Mouse (Mus musculus) frontal cortex, adult 2 months (tissue): Measurements from ENCODE around the gene Immp2l. TPM values are rescaled to one million over a fixed set of nuclear protein-coding genes. Genes with fewer than 3 reads are reported as not detected.

Experiments
- DNase-seq, 2 experiments: peaks; one replicate each; pipeline ENCODE4 v3.0.0; 2022; ENCODE audit warnings: low spot score in 1 of 2; ENCODE audit errors: extremely low spot score in 1 of 2
- polyA plus RNA-seq: library from polyadenylated mRNA; depleted of rRNA; stranded (reverse); fragments of >200 nt; gene quantifications from 2 replicates; pipeline ENCODE4 v1.2.3, GENCODE M21; 2012

Gene Immp2l
- polyA plus RNA-seq, 1 experiment = 7.7 TPM

DNA sequence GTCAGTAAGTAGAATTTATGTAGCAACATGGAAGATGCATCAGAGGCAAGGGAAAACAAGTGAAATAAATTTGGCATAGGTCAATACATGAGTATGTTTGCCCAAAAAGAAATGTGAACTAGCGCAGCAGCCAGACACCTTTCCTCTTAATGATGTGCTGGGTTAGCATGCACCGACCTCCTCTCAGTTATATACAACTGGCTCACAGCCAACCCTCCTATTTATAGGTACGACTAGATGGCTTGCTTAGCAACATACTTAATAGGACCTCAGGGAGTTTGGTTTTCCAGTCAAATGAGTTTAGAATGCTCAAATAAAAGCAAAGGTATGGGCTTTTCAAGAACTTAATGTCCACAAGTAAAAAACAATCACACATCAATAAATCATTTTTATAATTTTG is 385.5 kb downstream of the Immp2l start:
- DNase-seq = no peak

GRCm38 (mm10) chr12:41416635-41417034 is 392.7 kb downstream of the Immp2l start:
- DNase-seq = no peak

- no peak for DNase-seq
Measured at GRCm38 (mm10) chr12:41417099-41417498, 393.2 kb downstream of the Immp2l start.

- DNase-seq = no peak
Measured at GRCm38 (mm10) chr12:41417961-41418360, 394.1 kb downstream of the Immp2l start.

- no peak for DNase-seq
Measured at GRCm38 (mm10) chr12:41425101-41425679, 401.3 kb downstream of the Immp2l start.

DNA sequence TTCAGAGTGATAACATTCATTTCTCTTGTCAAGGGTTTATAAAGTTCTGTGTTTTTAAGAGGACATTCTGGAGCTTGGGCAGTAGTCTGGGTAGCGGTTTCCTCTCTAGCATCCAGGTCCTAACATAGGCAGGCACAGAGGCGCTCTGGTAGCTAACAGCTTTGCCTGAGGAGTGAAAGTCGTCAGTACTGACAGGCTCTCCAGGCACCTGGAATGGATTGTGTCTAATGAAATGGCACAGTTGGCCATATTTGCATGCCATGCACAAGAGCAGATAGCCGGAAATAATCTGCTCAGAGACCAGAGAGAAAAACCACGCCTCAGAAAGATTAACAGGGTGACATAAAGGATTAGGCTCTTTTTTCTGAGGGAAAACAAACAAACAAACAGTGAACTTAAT is 403.6 kb downstream of the Immp2l start:
- no peak for DNase-seq

- DNase-seq = no peak
Measured at GRCm38 (mm10) chr12:41428806-41429205, 404.9 kb downstream of the Immp2l start.

GRCm38 (mm10) chr12:41436206-41436985 is 412.5 kb downstream of the Immp2l start:
- DNase-seq = no peak

- DNase-seq = no peak
Measured at GRCm38 (mm10) chr12:41438446-41438845, 414.6 kb downstream of the Immp2l start.

DNA sequence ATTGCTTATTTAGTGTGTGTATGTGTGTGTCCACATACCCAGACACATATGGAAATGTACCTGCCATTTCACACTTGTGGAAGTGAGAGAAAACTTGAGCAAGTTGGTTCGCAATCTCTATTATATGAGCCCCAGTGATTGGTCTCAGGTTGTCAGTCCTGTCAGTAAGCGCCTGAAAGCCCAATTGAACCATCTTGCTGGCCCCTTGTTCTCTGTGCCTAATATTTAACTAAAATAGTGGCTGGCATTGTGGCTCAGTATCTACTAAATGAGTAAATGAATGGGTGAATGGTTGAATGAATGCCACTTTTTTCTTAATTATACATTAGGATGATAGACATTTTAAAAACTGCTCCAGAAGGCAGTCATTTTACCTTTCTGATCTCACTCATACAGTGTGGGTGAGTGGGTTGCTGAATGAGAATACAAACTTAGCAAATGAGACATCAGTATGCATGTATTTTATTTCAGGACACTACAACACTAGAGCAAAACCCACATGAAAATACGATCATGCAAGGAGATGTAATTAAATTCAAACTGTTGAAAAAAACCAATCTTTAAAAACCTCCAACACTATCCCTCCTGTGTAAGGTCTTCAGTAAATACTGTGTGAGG is 444.6 kb downstream of the Immp2l start:
- DNase-seq = no peak

GRCm38 (mm10) chr12:41469096-41469801 is 445.4 kb downstream of the Immp2l start:
- DNase-seq = no peak

GRCm38 (mm10) chr12:41481486-41481885 is 457.6 kb downstream of the Immp2l start:
- DNase-seq = no peak

DNA sequence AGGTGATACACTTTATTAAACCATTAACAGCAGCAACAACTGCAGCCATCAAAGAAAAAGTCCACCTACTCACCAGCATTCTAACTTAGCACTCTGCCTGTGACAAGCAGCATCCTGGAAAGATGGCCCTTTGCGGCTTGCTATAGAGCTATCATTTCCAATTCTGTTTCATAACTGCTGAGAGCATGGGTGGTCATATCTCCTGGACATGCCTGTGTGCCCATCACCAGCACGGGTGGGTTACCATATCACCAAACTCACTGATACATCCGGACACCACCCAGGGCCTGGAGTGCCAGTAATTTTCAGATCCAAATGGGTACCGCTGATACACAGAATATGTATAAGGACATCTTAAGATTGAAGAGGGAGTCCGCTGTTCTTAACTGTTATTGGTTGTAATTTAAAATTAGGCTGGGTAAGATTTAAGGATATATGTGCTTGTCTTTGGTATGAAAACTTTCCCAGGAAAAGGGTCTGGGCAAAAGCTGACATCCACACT is 459.3 kb downstream of the Immp2l start:
- DNase-seq = peak; percentile 18 to 32

- peak; percentile 11 to 59 for DNase-seq
Measured at GRCm38 (mm10) chr12:41483593-41484451, 459.9 kb downstream of the Immp2l start.

- peak; percentile 22 to 78 for DNase-seq
Measured at GRCm38 (mm10) chr12:41484689-41485511, 461.0 kb downstream of the Immp2l start.

DNA sequence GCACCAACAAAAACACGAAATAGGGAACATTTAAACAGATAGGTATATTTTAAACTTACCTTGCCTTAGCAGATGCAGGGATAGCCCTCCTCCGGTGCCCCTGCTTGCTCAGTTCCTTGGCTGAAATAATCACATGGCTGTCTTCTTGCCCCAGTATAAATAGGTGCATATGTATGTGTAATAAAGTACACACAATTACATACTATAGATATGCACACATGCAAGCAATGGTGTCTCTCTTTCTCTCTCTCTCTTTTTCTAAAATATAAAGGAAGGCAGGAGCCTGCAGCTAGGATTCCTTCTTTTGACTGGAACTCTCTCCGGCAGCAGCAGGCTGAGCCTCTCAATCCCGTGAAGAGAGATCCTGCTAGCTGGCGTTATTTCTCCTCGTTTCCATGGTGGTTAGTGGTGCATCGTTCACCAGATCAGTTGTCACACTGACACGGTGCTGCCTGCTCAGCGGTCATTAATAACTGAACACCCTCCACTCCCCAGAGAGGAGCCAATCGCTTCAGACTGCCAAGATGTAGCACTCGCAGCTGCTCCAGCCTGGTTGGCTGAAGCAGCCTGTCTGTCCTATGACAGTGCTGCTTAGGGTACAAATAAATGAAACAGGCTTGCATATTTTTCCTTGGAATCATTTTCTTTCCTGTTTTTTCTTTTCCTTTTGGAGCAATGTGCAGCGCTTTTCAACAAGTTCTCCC is 461.8 kb downstream of the Immp2l start:
- DNase-seq = peak; percentile 77 to 86

DNA sequence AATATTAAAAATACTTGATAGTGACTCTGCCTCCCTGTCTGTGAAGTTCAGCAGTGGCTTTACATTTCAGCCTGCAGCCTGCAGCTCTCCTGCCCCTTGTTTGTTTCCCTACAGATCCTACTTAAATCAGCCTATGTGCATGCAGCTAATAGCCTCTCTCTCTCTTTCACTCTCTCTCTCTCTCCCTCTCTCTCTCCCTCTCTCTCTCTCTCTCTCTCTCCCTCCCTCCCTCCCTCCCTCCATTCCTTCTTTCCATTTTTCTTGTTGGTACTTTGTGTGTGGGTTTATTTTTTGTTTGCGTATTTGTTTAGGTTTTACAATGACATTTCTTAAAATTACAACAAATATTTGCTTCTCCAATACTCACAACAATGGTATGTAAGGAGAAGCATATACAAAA is 462.4 kb downstream of the Immp2l start, which contains the start of gene Lrrn3:
Lrrn3 (minus strand) TSS at position 101 of the 400 bp plus-strand sequence.
- DNase-seq = no peak

- DNase-seq = peak in 1 of 2 experiments; percentile 85
Measured at GRCm38 (mm10) chr12:41487005-41487404, 463.1 kb downstream of the Immp2l start.
